Mouse (Mus musculus): Measurements from ENCODE around the gene Dnah8. TPM values are rescaled to one million over a fixed set of nuclear protein-coding genes. Genes with fewer than 3 reads are reported as not detected.
A peak's percentile ranks its signal among the peaks of the same experiment; 100 is the strongest.
"Not testable (repeated sequence)": the region's sequence is repeated elsewhere in the genome, so short reads cannot be mapped to it uniquely, and the experiment has no call there.

Gene Dnah8
- total and polyA plus RNA-seq, 2 experiments from 2014 or later = 3.1 to 4.2 TPM

- Histone ChIP-seq H3K4me1 (ENCODE audit: insufficient read depth, low read length) (no peaks in the 10 kb centered on the region), H3K27ac (ENCODE audit: low read depth, low read length) (no peak overlapping the region), H3K9me3 (ENCODE audit: low read length) (no peaks in the 10 kb centered on the region), H3K4me2 (ENCODE audit: low read depth, low read length, poor library complexity, severe bottlenecking) (no peak overlapping the region), H3K4me3 (ENCODE audit: low read depth, low read length) (no peak overlapping the region), H3K36me3 (ENCODE audit: insufficient read depth, low read length) (no peaks in the 10 kb centered on the region), H3K27me3 (ENCODE audit: insufficient read depth, low read length) (no peaks in the 10 kb centered on the region), H3K9ac (replicated peaks; ENCODE audit: low read length, poor library complexity, severe bottlenecking) (no peak overlapping the region)
- 52% methylated on average over 2 of the region's 2 CpGs for WGBS
- TF ChIP-seq CTCF (IDR thresholded peaks at IDR 0.05) = no peak
- DNase-seq (ENCODE audit: low spot score) = no peak
- no peak for ATAC-seq (ENCODE audit: low FRiP score)
Measured at GRCm38 (mm10) chr17:30619153-30619552, 5.0 kb upstream of the Dnah8 start.

DNA sequence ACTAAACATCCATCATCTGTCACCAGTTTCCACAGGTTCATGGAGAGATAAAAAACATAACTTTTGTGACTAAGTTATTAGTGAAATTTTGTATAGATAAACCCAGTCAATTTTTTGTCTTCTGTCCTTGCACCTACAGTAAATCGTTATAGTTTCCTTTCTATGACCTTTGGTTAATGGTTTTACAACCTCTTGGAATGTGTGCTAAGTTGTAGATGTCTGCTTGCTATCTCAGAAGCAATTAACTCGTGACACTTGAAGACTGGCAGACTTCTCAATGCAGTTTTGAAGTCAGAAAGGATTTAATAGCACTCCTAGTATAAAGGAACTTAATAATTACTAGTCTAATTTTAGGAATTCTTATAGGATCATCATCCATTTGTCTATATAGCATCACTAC is 3.6 kb upstream of the Dnah8 start:
- no peaks in the 10 kb centered on the region for H3K9me3 ChIP-seq (ENCODE audit: low read length)
- ATAC-seq (ENCODE audit: low FRiP score) = no peak
- TF ChIP-seq CTCF (IDR thresholded peaks at IDR 0.05) = no peak
- H3K27ac ChIP-seq (ENCODE audit: low read depth, low read length) = no peak overlapping the region
- H3K4me3 ChIP-seq (ENCODE audit: low read depth, low read length) = no peak overlapping the region
- no peaks in the 10 kb centered on the region for H3K27me3 ChIP-seq (ENCODE audit: insufficient read depth, low read length)
- H3K4me1 ChIP-seq (ENCODE audit: insufficient read depth, low read length) = no peaks in the 10 kb centered on the region
- no peak for DNase-seq (ENCODE audit: low spot score)
- H3K36me3 ChIP-seq (ENCODE audit: insufficient read depth, low read length) = no peaks in the 10 kb centered on the region
- 76% methylated on average over 2 of the region's 2 CpGs for WGBS
- H3K9ac ChIP-seq (replicated peaks; ENCODE audit: low read length, poor library complexity, severe bottlenecking) = no peak overlapping the region
- no peak overlapping the region for H3K4me2 ChIP-seq (ENCODE audit: low read depth, low read length, poor library complexity, severe bottlenecking)

DNA sequence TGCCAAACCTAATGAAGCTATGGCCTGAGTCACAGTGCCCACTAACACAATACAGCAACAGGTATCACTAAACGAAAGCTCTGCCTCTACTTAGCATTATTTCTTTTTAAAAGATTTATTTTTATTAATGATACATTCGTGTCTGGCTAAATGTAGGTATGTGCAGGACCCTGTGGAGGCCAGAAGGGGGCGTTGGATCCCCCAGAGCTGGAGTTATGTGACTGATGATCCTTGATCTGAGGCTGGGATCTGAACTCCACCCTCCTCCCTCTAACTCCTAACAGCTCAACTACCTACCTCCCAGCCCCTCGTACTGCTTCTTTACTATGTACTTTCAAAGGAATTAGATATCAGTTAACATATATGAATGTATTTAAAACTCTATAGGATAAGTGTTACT is 2.7 kb upstream of the Dnah8 start:
- TF ChIP-seq CTCF (IDR thresholded peaks at IDR 0.05) = no peak
- 69% methylated on average over 4 of the region's 4 CpGs for WGBS
- no peaks in the 10 kb centered on the region for H3K36me3 ChIP-seq (ENCODE audit: insufficient read depth, low read length)
- no peaks in the 10 kb centered on the region for H3K9me3 ChIP-seq (ENCODE audit: low read length)
- no peak for ATAC-seq (ENCODE audit: low FRiP score)
- H3K4me2 ChIP-seq (ENCODE audit: low read depth, low read length, poor library complexity, severe bottlenecking) = no peak overlapping the region
- no peaks in the 10 kb centered on the region for H3K4me1 ChIP-seq (ENCODE audit: insufficient read depth, low read length)
- DNase-seq (ENCODE audit: low spot score) = no peak
- H3K27ac ChIP-seq (ENCODE audit: low read depth, low read length) = no peak overlapping the region
- H3K9ac ChIP-seq (replicated peaks; ENCODE audit: low read length, poor library complexity, severe bottlenecking) = no peak overlapping the region
- no peaks in the 10 kb centered on the region for H3K27me3 ChIP-seq (ENCODE audit: insufficient read depth, low read length)
- no peak overlapping the region for H3K4me3 ChIP-seq (ENCODE audit: low read depth, low read length)

- 89% methylated on average over 3 of the region's 3 CpGs for whole genome bisulfite sequencing
- H3K4me3 ChIP-seq (ENCODE audit: low read depth, low read length) = no peak overlapping the region
- no peaks in the 10 kb centered on the region for H3K27me3 ChIP-seq (ENCODE audit: insufficient read depth, low read length)
- DNase-seq (ENCODE audit: low spot score) (no peak), ATAC-seq (ENCODE audit: low FRiP score) (no peak)
- H3K9me3 ChIP-seq (ENCODE audit: low read length) = no peaks in the 10 kb centered on the region
- no peak overlapping the region for H3K27ac ChIP-seq (ENCODE audit: low read depth, low read length)
- no peaks in the 10 kb centered on the region for H3K36me3 ChIP-seq (ENCODE audit: insufficient read depth, low read length)
- TF ChIP-seq CTCF (IDR thresholded peaks at IDR 0.05) = no peak
- no peaks in the 10 kb centered on the region for H3K4me1 ChIP-seq (ENCODE audit: insufficient read depth, low read length)
- no peak overlapping the region for H3K9ac ChIP-seq (replicated peaks; ENCODE audit: low read length, poor library complexity, severe bottlenecking)
- H3K4me2 ChIP-seq (ENCODE audit: low read depth, low read length, poor library complexity, severe bottlenecking) = no peak overlapping the region
Measured at GRCm38 (mm10) chr17:30623200-30623599, 954 bp upstream of the Dnah8 start.

GRCm38 (mm10) chr17:30626719-30627118 is 2.6 kb downstream of the Dnah8 start, which contains the start of gene Glo1:
TSS of gene Glo1 (minus strand) at chr17:30626871.
- not testable (repeated sequence) for H3K36me3 ChIP-seq (ENCODE audit: insufficient read depth, low read length); ATAC-seq (ENCODE audit: low FRiP score); H3K4me1 ChIP-seq (ENCODE audit: insufficient read depth, low read length); H3K9me3 ChIP-seq (ENCODE audit: low read length); H3K9ac ChIP-seq (replicated peaks; ENCODE audit: low read length, poor library complexity, severe bottlenecking); H3K4me2 ChIP-seq (ENCODE audit: low read depth, low read length, poor library complexity, severe bottlenecking); DNase-seq (ENCODE audit: low spot score); H3K27me3 ChIP-seq (ENCODE audit: insufficient read depth, low read length); H3K27ac ChIP-seq (ENCODE audit: low read depth, low read length); H3K4me3 ChIP-seq (ENCODE audit: low read depth, low read length)
- WGBS = no CpG with 5 or more reads among the region's 20 CpGs

- Histone ChIP-seq H3K27me3 (ENCODE audit: insufficient read depth, low read length) (no peaks in the 10 kb centered on the region), H3K9ac (replicated peaks; ENCODE audit: low read length, poor library complexity, severe bottlenecking) (no peak overlapping the region), H3K9me3 (ENCODE audit: low read length) (no peaks in the 10 kb centered on the region), H3K4me3 (ENCODE audit: low read depth, low read length) (no peak overlapping the region), H3K27ac (ENCODE audit: low read depth, low read length) (no peak overlapping the region), H3K36me3 (ENCODE audit: insufficient read depth, low read length) (no peaks in the 10 kb centered on the region), H3K4me2 (ENCODE audit: low read depth, low read length, poor library complexity, severe bottlenecking) (peak overlapping the region; percentile 6; the same call in 1 of the 2 replicates), H3K4me1 (ENCODE audit: insufficient read depth, low read length) (no peaks in the 10 kb centered on the region)
- no peak for DNase-seq (ENCODE audit: low spot score)
- ATAC-seq (ENCODE audit: low FRiP score) = no peak
- whole genome bisulfite sequencing = 21% methylated on average over 15 of the region's 17 CpGs
- no peak for TF ChIP-seq CTCF (IDR thresholded peaks at IDR 0.05)
Measured at GRCm38 (mm10) chr17:30635367-30635766, 11.2 kb downstream of the Dnah8 start.

Measured in midbrain, postnatal 0 days (tissue).